Comparison of ENCODE assay signal across 22 mouse cellular contexts in genomic region chr9:30731687-30732086, GRCm38 (mm10).
A peak's percentile ranks its signal among the peaks of the same experiment; 100 is the strongest.
DNase-seq lines count a peak whose midpoint lies in the region; ATAC-seq and TF ChIP-seq lines count a peak whose summit lies in the region.
"Had no signal": no experiment of that assay in that cellular context is flagged by ENCODE, and none has a peak within 500 bp of the region (broad histone marks: within the 10 kb centered on the region; RNA-seq: fewer than 3 reads in every experiment).

No protein-coding gene starts in this region.

- no peak for TF ChIP-seq EP300 in lung, postnatal 0 days (IDR thresholded peaks at IDR 0.05)

- H3K4me2 ChIP-seq in lung, embryonic 14.5 days: no peak overlapping the region
- H3K4me2 ChIP-seq in lung, postnatal 0 days (replicated peaks; ENCODE audit: low read depth, low read length): no peak overlapping the region
- H3K4me2 ChIP-seq: embryonic facial prominence, embryonic 13.5 days; forebrain, embryonic 13.5 days; heart, embryonic 13.5 days; hindbrain, embryonic 12.5 days had no signal

- no peaks in the 10 kb centered on the region for H3K27me3 ChIP-seq in lung, embryonic 14.5 days (ENCODE audit: insufficient read depth, low read length)
- no peaks in the 10 kb centered on the region for H3K27me3 ChIP-seq in lung, postnatal 0 days (replicated peaks; ENCODE audit: insufficient read depth, low read length)
- H3K27me3 ChIP-seq: embryonic facial prominence, embryonic 13.5 days; forebrain, embryonic 13.5 days; heart, embryonic 13.5 days; hindbrain, embryonic 12.5 days had no signal

- H3K9me3 ChIP-seq in lung, embryonic 14.5 days (ENCODE audit: low read depth, low read length): no peaks in the 10 kb centered on the region
- H3K9me3 ChIP-seq in lung, postnatal 0 days (ENCODE audit: low read length): no peaks in the 10 kb centered on the region
- H3K9me3 ChIP-seq: embryonic facial prominence, embryonic 13.5 days; forebrain, embryonic 13.5 days; heart, embryonic 13.5 days; hindbrain, embryonic 12.5 days had no signal

- DNase-seq in embryo, embryonic 10.5 days (ENCODE audit: low spot score): peak; percentile 44
- DNase-seq in embryo, embryonic 11 days: no peak
- peak; percentile 22 for DNase-seq in kidney, adult 9 months
- DNase-seq in kidney, adult 18-20 months: no peak
- DNase-seq in lung, embryonic 14.5 days: peak; percentile 46
- no peak for DNase-seq in lung, postnatal 0 days (ENCODE audit: low spot score)
- DNase-seq in mesoderm, embryonic 11.5 days (ENCODE audit: low read depth, low spot score): peak; percentile 52
- no peak for DNase-seq in B cell, adult 2 months
- DNase-seq: adrenal gland, postnatal 10 days; cerebellum, adult 18-20 months; cerebellum, adult 9-11 months; cerebellum, postnatal 36 days; forebrain, postnatal 0 days; gastrocnemius, postnatal 25 days; heart, postnatal 10 days; heart, postnatal 4 days had no signal

- no peak for TF ChIP-seq CTCF in lung, embryonic 14.5 days (IDR thresholded peaks at IDR 0.05; ENCODE audit: low read depth)
- no peak for TF ChIP-seq CTCF in lung, postnatal 0 days (IDR thresholded peaks at IDR 0.05)

- 27% methylated on average over 2 of the region's 2 CpGs for WGBS in lung, embryonic 14.5 days
- 49% methylated on average over 2 of the region's 2 CpGs for WGBS in lung, postnatal 0 days

- H3K36me3 ChIP-seq in lung, embryonic 14.5 days (ENCODE audit: insufficient read depth): no peaks in the 10 kb centered on the region
- H3K36me3 ChIP-seq in lung, postnatal 0 days (ENCODE audit: insufficient read depth, low read length): no peaks in the 10 kb centered on the region
- H3K36me3 ChIP-seq: embryonic facial prominence, embryonic 13.5 days; heart, embryonic 13.5 days; hindbrain, embryonic 12.5 days had no signal

- H3K4me3 ChIP-seq in lung, embryonic 14.5 days (ENCODE audit: low read depth, low read length): no peak overlapping the region
- H3K4me3 ChIP-seq in lung, postnatal 0 days (ENCODE audit: low read depth, low read length): no peak overlapping the region
- H3K4me3 ChIP-seq: embryonic facial prominence, embryonic 13.5 days; forebrain, embryonic 13.5 days; heart, embryonic 13.5 days; hindbrain, embryonic 12.5 days had no signal

- H3K27ac ChIP-seq in lung, embryonic 14.5 days (ENCODE audit: low read depth): no peak overlapping the region
- H3K27ac ChIP-seq in lung, postnatal 0 days (ENCODE audit: low read length): no peak overlapping the region
- H3K27ac ChIP-seq: embryonic facial prominence, embryonic 13.5 days; forebrain, embryonic 13.5 days; heart, embryonic 13.5 days; hindbrain, embryonic 12.5 days had no signal

- ATAC-seq in lung, embryonic 14.5 days (ENCODE audit: insufficient read depth): no peak
- ATAC-seq in lung, postnatal 0 days: no peak
- ATAC-seq: forebrain, embryonic 13.5 days; forebrain, postnatal 0 days; hindbrain, embryonic 16.5 days; inflammation-experienced regulatory T-cells, adult 6 months had no signal

- no peak overlapping the region for H3K9ac ChIP-seq in lung, embryonic 14.5 days
- H3K9ac ChIP-seq in lung, postnatal 0 days (replicated peaks; ENCODE audit: low read depth): no peak overlapping the region
- H3K9ac ChIP-seq: embryonic facial prominence, embryonic 13.5 days; forebrain, embryonic 13.5 days; forebrain, postnatal 0 days; heart, embryonic 13.5 days; hindbrain, embryonic 12.5 days had no signal

- no peaks in the 10 kb centered on the region for H3K4me1 ChIP-seq in lung, embryonic 14.5 days (ENCODE audit: insufficient read depth)
- H3K4me1 ChIP-seq in lung, postnatal 0 days (ENCODE audit: insufficient read depth, low read depth, low read length): no peaks in the 10 kb centered on the region
- H3K4me1 ChIP-seq: embryonic facial prominence, embryonic 13.5 days; forebrain, embryonic 13.5 days; hindbrain, embryonic 12.5 days had no signal

Comparison
In these comparisons a context has a peak if more than half of its experiments do, and no peak if none do; other contexts are left out.
1. DNase-seq: peak in embryo, embryonic 10.5 days (single experiment), kidney, adult 9 months (single experiment), lung, embryonic 14.5 days (single experiment) and mesoderm, embryonic 11.5 days (single experiment); none in embryo, embryonic 11 days (single experiment), kidney, adult 18-20 months (single experiment), lung, postnatal 0 days (single experiment) and B cell, adult 2 months (0 of 2).